Mouse (Mus musculus): ENCODE data around the gene Btbd19.

Btbd19 gene

GRCm38 (mm10) chr4:117143023-117143422 lies 17.5 kb upstream of the Btbd19 start:
- TF ChIP-seq GATA4 (IDR thresholded peaks at IDR 0.05; ENCODE audit: insufficient replicate concordance, low read length), result no peak

- TF ChIP-seq GATA4 (IDR thresholded peaks at IDR 0.05; ENCODE audit: insufficient replicate concordance, low read length), result no peak
Observed at GRCm38 (mm10) chr4:117140613-117141012, 15.1 kb upstream of the Btbd19 start.

- no peak for TF ChIP-seq GATA4 (IDR thresholded peaks at IDR 0.05; ENCODE audit: insufficient replicate concordance, low read length)
Observed at GRCm38 (mm10) chr4:117139217-117139612, 13.7 kb upstream of the Btbd19 start.

- no peak for TF ChIP-seq GATA4 (IDR thresholded peaks at IDR 0.05; ENCODE audit: insufficient replicate concordance, low read length)
Observed at GRCm38 (mm10) chr4:117138295-117139216, 13.0 kb upstream of the Btbd19 start.

GRCm38 (mm10) chr4:117136034-117136433 lies 10.5 kb upstream of the Btbd19 start:
- TF ChIP-seq GATA4 (IDR thresholded peaks at IDR 0.05; ENCODE audit: insufficient replicate concordance, low read length), result no peak

- no peak for TF ChIP-seq GATA4 (IDR thresholded peaks at IDR 0.05; ENCODE audit: insufficient replicate concordance, low read length)
Observed at GRCm38 (mm10) chr4:117134601-117134995, 9.1 kb upstream of the Btbd19 start.

- TF ChIP-seq GATA4 (IDR thresholded peaks at IDR 0.05; ENCODE audit: insufficient replicate concordance, low read length), result peak; percentile 84; the same call in 1 of the 2 replicates
Observed at GRCm38 (mm10) chr4:117133817-117134600, 8.5 kb upstream of the Btbd19 start, which contains the start of gene Plk3. TSS of gene Plk3 (minus strand) at chr4:117133963.

- TF ChIP-seq GATA4 (IDR thresholded peaks at IDR 0.05; ENCODE audit: insufficient replicate concordance, low read length), result no peak
Observed at GRCm38 (mm10) chr4:117133366-117133796, 7.9 kb upstream of the Btbd19 start.

GRCm38 (mm10) chr4:117132794-117133143 lies 7.2 kb upstream of the Btbd19 start:
- TF ChIP-seq GATA4 (IDR thresholded peaks at IDR 0.05; ENCODE audit: insufficient replicate concordance, low read length), result no peak

GRCm38 (mm10) chr4:117131890-117132793 lies 6.6 kb upstream of the Btbd19 start:
- TF ChIP-seq GATA4 (IDR thresholded peaks at IDR 0.05; ENCODE audit: insufficient replicate concordance, low read length), result no peak

GRCm38 (mm10) chr4:117131198-117131597 lies 5.7 kb upstream of the Btbd19 start:
- TF ChIP-seq GATA4 (IDR thresholded peaks at IDR 0.05; ENCODE audit: insufficient replicate concordance, low read length), result no peak

- TF ChIP-seq GATA4 (IDR thresholded peaks at IDR 0.05; ENCODE audit: insufficient replicate concordance, low read length), result no peak
Observed at GRCm38 (mm10) chr4:117130790-117131189, 5.3 kb upstream of the Btbd19 start.

GRCm38 (mm10) chr4:117127991-117128686 lies 2.6 kb upstream of the Btbd19 start:
- TF ChIP-seq GATA4 (IDR thresholded peaks at IDR 0.05; ENCODE audit: insufficient replicate concordance, low read length), result no peak

GRCm38 (mm10) chr4:117126675-117127290 lies 1.3 kb upstream of the Btbd19 start, which contains the start of gene Tctex1d4:
TSS of gene Tctex1d4 (plus strand) at chr4:117126794.
- TF ChIP-seq GATA4 (IDR thresholded peaks at IDR 0.05; ENCODE audit: insufficient replicate concordance, low read length), result no peak
